Mouse (Mus musculus) midbrain, embryonic 15.5 days (tissue): ENCODE measurements around the gene Icam1. TPM values are rescaled to one million over a fixed set of nuclear protein-coding genes. Genes with fewer than 3 reads are reported as not detected.

Experiments used
- ATAC-seq: fragments of 200-750 bp; cut with Nextera tagmentation; replicated peaks from 2 replicates; pipeline ENCODE4 v1.8.0; 2017; ENCODE audit warnings: moderate TSS enrichment
- H3K27ac ChIP-seq: fragments of 300-500 bp; sonication (generic); 2 replicates; pipeline ENCODE4 v1.5.1; 2015; ENCODE audit warnings: mild to moderate bottlenecking, inconsistent platforms
- H3K27me3 ChIP-seq: fragments of 300-500 bp; sonication (generic); replicated peaks from 2 replicates; pipeline ENCODE4 v1.6.1; 2015; ENCODE audit warnings: inconsistent platforms
- H3K36me3 ChIP-seq: fragments of 300-500 bp; sonication (generic); replicated peaks from 2 replicates; pipeline ENCODE4 v1.6.1; 2015; ENCODE audit warnings: inconsistent platforms
- H3K4me1 ChIP-seq: fragments of 300-500 bp; sonication (generic); 2 replicates; pipeline ENCODE4 v1.6.1; 2015; ENCODE audit warnings: inconsistent platforms
- H3K4me2 ChIP-seq: fragments of 300-500 bp; sonication (generic); 2 replicates; pipeline ENCODE4 v1.6.1; 2015; ENCODE audit warnings: inconsistent platforms, mild to moderate bottlenecking, moderate library complexity
- H3K4me3 ChIP-seq: fragments of 300-500 bp; sonication (generic); 2 replicates; pipeline ENCODE4 v1.5.1; 2015; ENCODE audit warnings: mild to moderate bottlenecking, inconsistent platforms
- H3K9ac ChIP-seq: fragments of 300-500 bp; sonication (generic); 2 replicates; pipeline ENCODE4 v1.6.1; 2015; ENCODE audit warnings: mild to moderate bottlenecking, inconsistent platforms
- H3K9me3 ChIP-seq: fragments of 300-500 bp; sonication (generic); 2 replicates; pipeline ENCODE4 v1.6.1; 2016; ENCODE audit warnings: inconsistent platforms
- WGBS: fragments of 180-500 bp; shearing (Covaris S2); methylation state at CpG from one replicate; pipeline ENCODE4 v1.1.7; 2015; ENCODE audit warnings: mixed read lengths; 5-methylcytosine and 5-hydroxymethylcytosine counted together
- polyA plus RNA-seq: library from polyadenylated mRNA; unstranded; fragments of >200 nt; fragmentation: Nextera tagmentation; extraction: Ambion mirVana; gene quantifications from 2 replicates; pipeline ENCODE4 v1.2.1, GENCODE M21; 2015

Icam1 gene
- polyA plus RNA-seq, 1 experiment from 2014 or later = 3.3 TPM

- no peak within 1 kb of the TSS for H3K27ac ChIP-seq
- H3K9me3 ChIP-seq = no peaks in the 10 kb centered on the region
- WGBS = 3% methylated on average over 37 of the region's 37 CpGs
- H3K9ac ChIP-seq = no peak within 1 kb of the TSS
- H3K4me3 ChIP-seq = 0 out of 2 replicates have a peak within 1 kb of the TSS, but pooled peaks have one; percentile 7
- H3K4me1 ChIP-seq = peaks cover 47% of the 10 kb centered on the region
- peaks cover 67% of the 10 kb centered on the region for H3K27me3 ChIP-seq
- no peaks in the 10 kb centered on the region for H3K36me3 ChIP-seq
- H3K4me2 ChIP-seq = peak within 1 kb of the TSS; percentile 34
- ATAC-seq = peak; percentile 9; the same call in 1 of the 2 replicates
Observed at GRCm38 (mm10) chr9:21029291-21030054, 13.7 kb downstream of the Icam1 start, which contains the start of gene Icam4. TSS of gene Icam4 (plus strand) at chr9:21029373.

- 17% methylated on average over 22 of the region's 22 CpGs for WGBS
- no peak overlapping the region for H3K27ac ChIP-seq
- no peak for ATAC-seq
- no peaks in the 10 kb centered on the region for H3K9me3 ChIP-seq
- H3K27me3 ChIP-seq = peaks cover 73% of the 10 kb centered on the region
- no peaks in the 10 kb centered on the region for H3K36me3 ChIP-seq
- H3K9ac ChIP-seq = no peak overlapping the region
- peaks cover 47% of the 10 kb centered on the region for H3K4me1 ChIP-seq
- 0 out of 2 replicates have a peak overlapping the region, but pooled peaks have one; percentile 59 for H3K4me3 ChIP-seq
- H3K4me2 ChIP-seq = peak overlapping the region; percentile 98; the same call in 1 of the 2 replicates
Observed at GRCm38 (mm10) chr9:21030055-21030600, 14.3 kb downstream of the Icam1 start.

- peak overlapping the region; percentile 59 for H3K4me3 ChIP-seq
- peaks cover 54% of the 10 kb centered on the region for H3K4me1 ChIP-seq
- 0 out of 2 replicates have a peak overlapping the region, but pooled peaks have one; percentile 39 for H3K27ac ChIP-seq
- H3K36me3 ChIP-seq = no peaks in the 10 kb centered on the region
- no peaks in the 10 kb centered on the region for H3K9me3 ChIP-seq
- peak overlapping the region; percentile 63; the same call in 1 of the 2 replicates for H3K9ac ChIP-seq
- WGBS = 0% methylated on average over 13 of the region's 13 CpGs
- peak; percentile 61 for ATAC-seq
- H3K4me2 ChIP-seq = peak overlapping the region; percentile 98
- peaks cover 76% of the 10 kb centered on the region for H3K27me3 ChIP-seq
Observed at GRCm38 (mm10) chr9:21030781-21031250, 15.0 kb downstream of the Icam1 start.

- Histone ChIP-seq H3K4me2 (peak overlapping the region; percentile 98), H3K9ac (peak overlapping the region; percentile 63), H3K4me1 (peaks cover 59% of the 10 kb centered on the region), H3K4me3 (peak overlapping the region; percentile 59), H3K27ac (0 out of 2 replicates have a peak overlapping the region, but pooled peaks have one; percentile 39), H3K9me3 (no peaks in the 10 kb centered on the region), H3K36me3 (no peaks in the 10 kb centered on the region), H3K27me3 (peaks cover 82% of the 10 kb centered on the region)
- peak; percentile 72 for ATAC-seq
- WGBS = under 1% methylated on average over 36 of the region's 36 CpGs
Observed at GRCm38 (mm10) chr9:21031251-21031895, 15.6 kb downstream of the Icam1 start.

GRCm38 (mm10) chr9:21031896-21032351, 16.1 kb downstream of the Icam1 start, which contains the start of gene Icam5:
TSS of gene Icam5 (plus strand) at chr9:21032073.
- Histone ChIP-seq H3K36me3 (no peaks in the 10 kb centered on the region), H3K4me2 (peak within 1 kb of the TSS; percentile 98), H3K9ac (peak within 1 kb of the TSS; percentile 63), H3K4me1 (peaks cover 64% of the 10 kb centered on the region), H3K27ac (0 out of 2 replicates have a peak within 1 kb of the TSS, but pooled peaks have one; percentile 39), H3K9me3 (no peaks in the 10 kb centered on the region), H3K27me3 (peaks cover 87% of the 10 kb centered on the region), H3K4me3 (peak within 1 kb of the TSS; percentile 59)
- WGBS = under 1% methylated on average over 35 of the region's 35 CpGs
- ATAC-seq = peak; percentile 35

- Histone ChIP-seq H3K4me1 (peaks cover 70% of the 10 kb centered on the region), H3K9me3 (no peaks in the 10 kb centered on the region), H3K4me3 (peak overlapping the region; percentile 59), H3K27me3 (peaks cover 90% of the 10 kb centered on the region), H3K36me3 (no peaks in the 10 kb centered on the region), H3K27ac (no peak overlapping the region), H3K9ac (peak overlapping the region; percentile 63), H3K4me2 (peak overlapping the region; percentile 98)
- 3% methylated on average over 7 of the region's 7 CpGs for WGBS
- ATAC-seq = no peak
Observed at GRCm38 (mm10) chr9:21032491-21032890, 16.7 kb downstream of the Icam1 start.

- Histone ChIP-seq H3K36me3 (no peaks in the 10 kb centered on the region), H3K4me1 (peaks cover 74% of the 10 kb centered on the region), H3K4me3 (peak overlapping the region; percentile 59), H3K9me3 (no peaks in the 10 kb centered on the region), H3K27ac (no peak overlapping the region), H3K4me2 (peak overlapping the region; percentile 98), H3K27me3 (peaks cover 90% of the 10 kb centered on the region), H3K9ac (no peak overlapping the region)
- ATAC-seq = no peak
- under 1% methylated on average over 34 of the region's 34 CpGs for WGBS
Observed at GRCm38 (mm10) chr9:21033136-21033535, 17.4 kb downstream of the Icam1 start.

- WGBS = 6% methylated on average over 17 of the region's 17 CpGs
- Histone ChIP-seq H3K36me3 (no peaks in the 10 kb centered on the region), H3K27me3 (peaks cover 90% of the 10 kb centered on the region), H3K9ac (no peak overlapping the region), H3K9me3 (no peaks in the 10 kb centered on the region), H3K4me2 (peak overlapping the region; percentile 87; the same call in 1 of the 2 replicates), H3K27ac (no peak overlapping the region), H3K4me3 (no peak overlapping the region), H3K4me1 (peaks cover 75% of the 10 kb centered on the region)
- no peak for ATAC-seq
Observed at GRCm38 (mm10) chr9:21034481-21035085, 18.8 kb downstream of the Icam1 start.

GRCm38 (mm10) chr9:21035586-21035985, 19.8 kb downstream of the Icam1 start:
- H3K4me3 ChIP-seq = peak overlapping the region; percentile 6; the same call in 1 of the 2 replicates
- no peak overlapping the region for H3K27ac ChIP-seq
- peaks cover 65% of the 10 kb centered on the region for H3K4me1 ChIP-seq
- no peak overlapping the region for H3K9ac ChIP-seq
- H3K27me3 ChIP-seq = peaks cover 90% of the 10 kb centered on the region
- ATAC-seq = no peak
- 17% methylated on average over 9 of the region's 9 CpGs for WGBS
- no peaks in the 10 kb centered on the region for H3K9me3 ChIP-seq
- peak overlapping the region; percentile 87 for H3K4me2 ChIP-seq
- no peaks in the 10 kb centered on the region for H3K36me3 ChIP-seq

GRCm38 (mm10) chr9:21036161-21036560, 20.4 kb downstream of the Icam1 start:
- no peaks in the 10 kb centered on the region for H3K9me3 ChIP-seq
- no peak overlapping the region for H3K27ac ChIP-seq
- H3K9ac ChIP-seq = no peak overlapping the region
- no peak for ATAC-seq
- peak overlapping the region; percentile 57 for H3K4me3 ChIP-seq
- H3K4me2 ChIP-seq = peak overlapping the region; percentile 87
- peaks cover 59% of the 10 kb centered on the region for H3K4me1 ChIP-seq
- no peaks in the 10 kb centered on the region for H3K36me3 ChIP-seq
- peaks cover 89% of the 10 kb centered on the region for H3K27me3 ChIP-seq
- WGBS = 8% methylated on average over 20 of the region's 20 CpGs

- 0 out of 2 replicates have a peak, but pooled peaks have one; percentile 10 for ATAC-seq
- WGBS = 5% methylated on average over 22 of the region's 22 CpGs
- Histone ChIP-seq H3K4me1 (peaks cover 54% of the 10 kb centered on the region), H3K4me2 (peak overlapping the region; percentile 87), H3K27ac (no peak overlapping the region), H3K9me3 (no peaks in the 10 kb centered on the region), H3K36me3 (no peaks in the 10 kb centered on the region), H3K9ac (no peak overlapping the region; the same call in 1 of the 2 replicates), H3K27me3 (peaks cover 86% of the 10 kb centered on the region), H3K4me3 (peak overlapping the region; percentile 57)
Observed at GRCm38 (mm10) chr9:21036666-21037065, 20.9 kb downstream of the Icam1 start.
